ENCODE assay signal across 7 mouse cellular contexts in the genomic region with DNA sequence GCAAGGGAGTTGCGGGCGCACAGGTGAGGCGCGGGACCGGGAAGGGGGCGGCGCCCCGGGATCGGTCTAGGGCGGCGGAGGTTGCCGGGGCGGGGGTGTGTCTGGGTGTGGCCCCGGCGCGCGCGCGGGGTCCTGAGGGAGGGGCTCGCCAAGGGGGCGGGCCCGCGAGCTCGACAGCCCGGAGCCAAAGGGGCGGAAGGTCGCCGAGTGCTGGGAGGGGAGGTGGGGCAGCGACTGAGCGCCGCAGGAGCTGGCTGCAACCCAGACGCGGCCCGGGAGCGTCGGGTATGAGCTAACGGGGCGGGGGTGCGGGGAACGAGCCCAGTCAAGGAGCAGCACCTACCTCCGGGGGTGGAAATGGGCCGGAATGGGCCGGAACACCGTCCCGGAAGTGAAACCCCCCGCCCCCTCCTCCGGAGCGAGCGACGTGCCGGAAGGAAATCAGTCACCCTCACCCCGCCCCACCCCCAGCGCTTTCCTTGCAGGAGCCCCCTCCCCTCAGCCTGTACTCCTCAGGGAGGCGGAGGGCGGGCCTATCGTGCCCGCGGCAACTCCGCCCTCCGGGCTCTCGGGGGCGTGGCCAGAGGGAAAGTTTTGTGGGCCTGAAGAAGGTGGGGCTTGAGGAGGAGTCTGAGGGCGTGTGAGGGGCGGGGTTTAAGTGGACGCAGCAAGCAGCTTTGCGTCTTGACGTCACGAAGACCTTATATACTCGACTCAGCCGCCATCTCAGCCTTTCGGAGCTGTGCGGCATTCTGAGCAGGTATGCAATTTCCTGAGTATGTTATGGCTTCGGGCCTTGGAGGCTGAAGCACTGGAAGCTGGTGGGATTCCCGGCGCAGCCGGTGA. TPM values are rescaled to one million over a fixed set of nuclear protein-coding genes. Genes with fewer than 3 reads are reported as not detected.
A peak's percentile ranks its signal among the peaks of the same experiment; 100 is the strongest.
DNase-seq lines count a peak whose midpoint lies in the region; ATAC-seq lines count a peak whose summit lies in the region.

TSS of gene Zbtb37 (minus strand) at position 415 of the 846 bp plus-strand sequence.

- no peaks in the 10 kb centered on the region for H3K9me3 ChIP-seq in intestine, embryonic 16.5 days (ENCODE audit: control insufficient read depth, low read length)
- no peaks in the 10 kb centered on the region for H3K9me3 ChIP-seq in midbrain, embryonic 11.5 days (ENCODE audit: control insufficient read depth, low read length)

- peak within 1 kb of the TSS; percentile 94 for H3K9ac ChIP-seq in intestine, embryonic 16.5 days (ENCODE audit: low read depth, low read length)
- H3K9ac ChIP-seq in midbrain, embryonic 11.5 days (ENCODE audit: low read length) = peak within 1 kb of the TSS; percentile 87

- WGBS in intestine, embryonic 16.5 days = under 1% methylated on average over 74 of the region's 76 CpGs
- WGBS in midbrain, embryonic 11.5 days = under 1% methylated on average over 54 of the region's 76 CpGs

- peak within 1 kb of the TSS; percentile 87 for H3K4me3 ChIP-seq in intestine, embryonic 16.5 days (ENCODE audit: low read length)
- H3K4me3 ChIP-seq in midbrain, embryonic 11.5 days (ENCODE audit: low read depth, low read length) = peak within 1 kb of the TSS; percentile 70

- H3K27me3 ChIP-seq in intestine, embryonic 16.5 days (replicated peaks; ENCODE audit: control insufficient read depth, insufficient read depth, low read length) = no peaks in the 10 kb centered on the region
- H3K27me3 ChIP-seq in midbrain, embryonic 11.5 days (ENCODE audit: control insufficient read depth, insufficient read depth, low read length) = no peaks in the 10 kb centered on the region

- intact Hi-C loops in gastrocnemius, postnatal 36 days (cut with DNase I) = no loop called here
- intact Hi-C loops in left cerebral cortex, postnatal 36 days (cut with DNase I) = loop anchor here (2.0 kb wide), 1 partner anchor 36 kb away; the partner anchor contains the start of genes Cenpl and Dars2

- peaks cover 11% of the 10 kb centered on the region; the same call in 1 of the 2 replicates for H3K36me3 ChIP-seq in intestine, embryonic 16.5 days (ENCODE audit: control insufficient read depth, insufficient read depth, low read length)
- peaks cover 13% of the 10 kb centered on the region; the same call in 1 of the 2 replicates for H3K36me3 ChIP-seq in midbrain, embryonic 11.5 days (ENCODE audit: control insufficient read depth, insufficient read depth, low read length)

- peak; percentile 99 for DNase-seq in adrenal gland, adult 2 months
- peak; percentile 100 for DNase-seq in embryo, embryonic 11.5 days (ENCODE audit: low read depth, low spot score)
- peak; percentile 96 to 97 for DNase-seq in gastrocnemius, postnatal 36 days
- DNase-seq in left cerebral cortex, postnatal 36 days (ENCODE audit: low spot score in 2 of 2) = peak; percentile 96 to 98
- peak; percentile 100 for DNase-seq in midbrain, embryonic 11.5 days (ENCODE audit: low spot score, missing footprints)
- peak; percentile 99 for DNase-seq in skeletal muscle tissue, adult 2 months (ENCODE audit: low read depth, low spot score)

- peak; percentile 89 for ATAC-seq in intestine, embryonic 16.5 days
- peak; percentile 94 for ATAC-seq in midbrain, embryonic 11.5 days (ENCODE audit: low FRiP score)

- peaks cover 8% of the 10 kb centered on the region for H3K4me1 ChIP-seq in intestine, embryonic 16.5 days (ENCODE audit: control insufficient read depth, insufficient read depth, low read length)
- peaks cover 14% of the 10 kb centered on the region for H3K4me1 ChIP-seq in midbrain, embryonic 11.5 days (ENCODE audit: control insufficient read depth, insufficient read depth, low read length)

- peak within 1 kb of the TSS; percentile 97 for H3K27ac ChIP-seq in intestine, embryonic 16.5 days (ENCODE audit: low read length)
- H3K27ac ChIP-seq in midbrain, embryonic 11.5 days (ENCODE audit: low read depth, low read length) = peak within 1 kb of the TSS; percentile 69

- peak within 1 kb of the TSS; percentile 72 for H3K4me2 ChIP-seq in intestine, embryonic 16.5 days (ENCODE audit: low read depth, low read length)
- peak within 1 kb of the TSS; percentile 92 for H3K4me2 ChIP-seq in midbrain, embryonic 11.5 days

RNA-seq across cellular contexts. Expression of gene Zbtb37, which starts in this region (rescaled TPM):
- total RNA-seq in adrenal gland, adult 2 months (2021) = 10 to 100 TPM; 13.1 to 16.0 TPM
- polyA plus RNA-seq in adrenal gland, adult 2 months (2012; rRNA removed) = 0.45 and 0.57 TPM in 2 replicates
- 1 to 10 TPM; 5.3 to 7.1 TPM for total RNA-seq in gastrocnemius, postnatal 36 days (2021)
- polyA plus RNA-seq in intestine, embryonic 16.5 days (2015; fragmentation: Nextera tagmentation; extraction: Ambion mirVana) = 3.4 and 4.3 TPM in 2 replicates
- 10 to 100 TPM; 17.9 to 19.4 TPM for total RNA-seq in left cerebral cortex, postnatal 36 days (2021)
- polyA plus RNA-seq in midbrain, embryonic 11.5 days (2014; fragmentation: Nextera tagmentation; extraction: Ambion mirVana) = 10.7 and 15.0 TPM in 2 replicates

Comparison
In these comparisons a context has a peak if more than half of its experiments do, and no peak if none do; other contexts are left out.
1. Peak in every context shown above with its lines: DNase-seq, ATAC-seq, H3K4me3 ChIP-seq and H3K27ac ChIP-seq.